Mouse (Mus musculus): ENCODE results near the gene 2410137M14Rik. TPM values are rescaled to one million over a fixed set of nuclear protein-coding genes. Genes with fewer than 3 reads are reported as not detected.
A peak's percentile ranks its signal among the peaks of the same experiment; 100 is the strongest.

The 2410137M14Rik gene
- polyA plus RNA-seq, 1 experiment from 2014 or later = not detected

DNA sequence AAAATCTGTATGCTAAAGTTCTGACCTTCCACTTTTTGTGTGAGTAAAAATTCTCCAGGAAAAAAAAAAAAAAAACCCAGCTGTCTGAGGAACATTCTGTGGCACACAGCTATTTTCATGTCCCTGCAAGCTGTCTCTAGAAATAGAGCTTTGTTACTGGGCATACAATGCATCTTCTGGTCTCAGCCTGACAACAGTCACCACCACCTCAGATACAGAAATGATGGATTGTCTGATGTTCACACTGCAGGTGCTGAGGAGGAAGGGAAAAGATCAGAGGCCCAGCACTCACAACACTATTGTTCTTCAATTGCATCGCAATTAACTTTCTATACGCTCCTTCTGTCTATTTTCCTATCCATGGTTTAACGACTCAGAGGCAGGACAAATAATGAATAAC lies 37.3 kb upstream of the 2410137M14Rik start:
- H3K27ac ChIP-seq (ENCODE audit: low read depth, low read length) = no peak overlapping the region
- H3K4me2 ChIP-seq (ENCODE audit: low read length) = no peak overlapping the region
- no peak overlapping the region for H3K9ac ChIP-seq (ENCODE audit: low read length)
- no peaks in the 10 kb centered on the region for H3K36me3 ChIP-seq (ENCODE audit: control insufficient read depth, insufficient read depth, low read length)
- no peak overlapping the region for H3K4me3 ChIP-seq (ENCODE audit: low read depth, low read length)
- 42% methylated on average over 3 of the region's 3 CpGs for WGBS
- H3K4me1 ChIP-seq (ENCODE audit: control insufficient read depth, insufficient read depth, low read length) = no peaks in the 10 kb centered on the region
- ATAC-seq (no peak), DNase-seq (ENCODE audit: low spot score) (no peak)
- H3K27me3 ChIP-seq (replicated peaks; ENCODE audit: control insufficient read depth, insufficient read depth, low read length) = no peaks in the 10 kb centered on the region
- no peaks in the 10 kb centered on the region for H3K9me3 ChIP-seq (replicated peaks; ENCODE audit: control insufficient read depth, low read length)

- H3K4me3 ChIP-seq (ENCODE audit: low read depth, low read length) = no peak overlapping the region
- ATAC-seq (no peak), DNase-seq (ENCODE audit: low spot score) (no peak)
- H3K36me3 ChIP-seq (ENCODE audit: control insufficient read depth, insufficient read depth, low read length) = peaks cover 1% of the 10 kb centered on the region; the same call in 1 of the 2 replicates
- no peak overlapping the region for H3K27ac ChIP-seq (ENCODE audit: low read depth, low read length)
- H3K4me2 ChIP-seq (ENCODE audit: low read length) = no peak overlapping the region
- H3K27me3 ChIP-seq (replicated peaks; ENCODE audit: control insufficient read depth, insufficient read depth, low read length) = no peaks in the 10 kb centered on the region
- no peaks in the 10 kb centered on the region for H3K4me1 ChIP-seq (ENCODE audit: control insufficient read depth, insufficient read depth, low read length)
- H3K9ac ChIP-seq (ENCODE audit: low read length) = no peak overlapping the region
- no peaks in the 10 kb centered on the region for H3K9me3 ChIP-seq (replicated peaks; ENCODE audit: control insufficient read depth, low read length)
Measured at GRCm38 (mm10) chr17:37016333-37016732, 35.3 kb upstream of the 2410137M14Rik start.

GRCm38 (mm10) chr17:37012141-37012540 lies 31.1 kb upstream of the 2410137M14Rik start:
- 80% methylated on average over 5 of the region's 5 CpGs for WGBS
- Histone ChIP-seq H3K27me3 (replicated peaks; ENCODE audit: control insufficient read depth, insufficient read depth, low read length) (no peaks in the 10 kb centered on the region), H3K9me3 (replicated peaks; ENCODE audit: control insufficient read depth, low read length) (no peaks in the 10 kb centered on the region), H3K36me3 (ENCODE audit: control insufficient read depth, insufficient read depth, low read length) (peaks cover 41% of the 10 kb centered on the region), H3K9ac (ENCODE audit: low read length) (no peak overlapping the region), H3K4me2 (ENCODE audit: low read length) (no peak overlapping the region), H3K4me3 (ENCODE audit: low read depth, low read length) (no peak overlapping the region), H3K4me1 (ENCODE audit: control insufficient read depth, insufficient read depth, low read length) (no peaks in the 10 kb centered on the region; the same call in 1 of the 2 replicates), H3K27ac (ENCODE audit: low read depth, low read length) (no peak overlapping the region)
- DNase-seq (ENCODE audit: low spot score) (no peak), ATAC-seq (no peak; the same call in 1 of the 2 replicates)

DNA sequence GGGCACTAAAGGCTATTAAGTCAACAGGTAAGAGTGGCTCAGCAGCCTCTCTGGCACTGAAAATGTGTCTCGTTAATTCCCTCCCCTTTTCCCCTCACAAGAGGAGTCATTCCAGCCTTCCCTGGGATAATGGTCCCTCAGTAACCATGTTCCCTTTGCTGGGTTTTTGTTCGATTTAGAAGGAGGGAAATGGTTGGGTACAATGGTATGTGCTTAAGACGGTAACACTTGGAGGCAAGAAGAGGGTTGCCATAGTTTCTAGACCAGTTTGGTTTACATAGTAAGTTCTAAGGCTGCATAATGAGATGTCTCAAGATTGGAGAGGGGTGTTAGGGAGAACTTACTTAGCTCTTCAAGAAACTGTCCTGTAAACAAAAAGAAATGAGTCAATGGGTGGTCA lies 30.7 kb upstream of the 2410137M14Rik start:
- ATAC-seq = no peak
- no peak overlapping the region for H3K4me3 ChIP-seq (ENCODE audit: low read depth, low read length)
- 65% methylated on average over 3 of the region's 3 CpGs for WGBS

GRCm38 (mm10) chr17:37009460-37010042 lies 28.5 kb upstream of the 2410137M14Rik start:
- Histone ChIP-seq H3K27ac (ENCODE audit: low read depth, low read length) (no peak overlapping the region), H3K4me3 (ENCODE audit: low read depth, low read length) (no peak overlapping the region), H3K9me3 (replicated peaks; ENCODE audit: control insufficient read depth, low read length) (no peaks in the 10 kb centered on the region), H3K4me1 (ENCODE audit: control insufficient read depth, insufficient read depth, low read length) (peaks cover 3% of the 10 kb centered on the region; the same call in 1 of the 2 replicates), H3K27me3 (replicated peaks; ENCODE audit: control insufficient read depth, insufficient read depth, low read length) (no peaks in the 10 kb centered on the region), H3K4me2 (ENCODE audit: low read length) (no peak overlapping the region), H3K9ac (ENCODE audit: low read length) (no peak overlapping the region), H3K36me3 (ENCODE audit: control insufficient read depth, insufficient read depth, low read length) (peaks cover 64% of the 10 kb centered on the region)
- 95% methylated on average over 17 of the region's 17 CpGs for WGBS
- DNase-seq (ENCODE audit: low spot score) = no peak
- ATAC-seq = no peak

More for the DNA sequence above, 30.7 kb upstream of the 2410137M14Rik start:
- peaks cover 46% of the 10 kb centered on the region for H3K36me3 ChIP-seq (ENCODE audit: control insufficient read depth, insufficient read depth, low read length)
- H3K27ac ChIP-seq (ENCODE audit: low read depth, low read length) = no peak overlapping the region
- H3K4me2 ChIP-seq (ENCODE audit: low read length) = no peak overlapping the region
- H3K9ac ChIP-seq (ENCODE audit: low read length) = no peak overlapping the region
- no peaks in the 10 kb centered on the region; the same call in 1 of the 2 replicates for H3K4me1 ChIP-seq (ENCODE audit: control insufficient read depth, insufficient read depth, low read length)
- no peak for DNase-seq (ENCODE audit: low spot score)
- no peaks in the 10 kb centered on the region for H3K27me3 ChIP-seq (replicated peaks; ENCODE audit: control insufficient read depth, insufficient read depth, low read length)
- H3K9me3 ChIP-seq (replicated peaks; ENCODE audit: control insufficient read depth, low read length) = no peaks in the 10 kb centered on the region

GRCm38 (mm10) chr17:37008161-37008560 lies 27.1 kb upstream of the 2410137M14Rik start:
- Histone ChIP-seq H3K36me3 (ENCODE audit: control insufficient read depth, insufficient read depth, low read length) (peaks cover 69% of the 10 kb centered on the region), H3K9me3 (replicated peaks; ENCODE audit: control insufficient read depth, low read length) (no peaks in the 10 kb centered on the region), H3K4me2 (ENCODE audit: low read length) (no peak overlapping the region), H3K27me3 (replicated peaks; ENCODE audit: control insufficient read depth, insufficient read depth, low read length) (no peaks in the 10 kb centered on the region), H3K27ac (ENCODE audit: low read depth, low read length) (no peak overlapping the region), H3K9ac (ENCODE audit: low read length) (no peak overlapping the region), H3K4me3 (ENCODE audit: low read depth, low read length) (no peak overlapping the region), H3K4me1 (ENCODE audit: control insufficient read depth, insufficient read depth, low read length) (peaks cover 8% of the 10 kb centered on the region)
- ATAC-seq (no peak), DNase-seq (ENCODE audit: low spot score) (no peak)
- WGBS = 96% methylated on average over 6 of the region's 6 CpGs

- Histone ChIP-seq H3K4me2 (ENCODE audit: low read length) (peak overlapping the region; percentile 61), H3K27ac (ENCODE audit: low read depth, low read length) (peak overlapping the region; percentile 95), H3K36me3 (ENCODE audit: control insufficient read depth, insufficient read depth, low read length) (peaks cover 40% of the 10 kb centered on the region), H3K9ac (ENCODE audit: low read length) (peak overlapping the region; percentile 98), H3K9me3 (replicated peaks; ENCODE audit: control insufficient read depth, low read length) (no peaks in the 10 kb centered on the region), H3K27me3 (replicated peaks; ENCODE audit: control insufficient read depth, insufficient read depth, low read length) (no peaks in the 10 kb centered on the region), H3K4me1 (ENCODE audit: control insufficient read depth, insufficient read depth, low read length) (peaks cover 8% of the 10 kb centered on the region), H3K4me3 (ENCODE audit: low read depth, low read length) (peak overlapping the region; percentile 85)
- ATAC-seq = peak; percentile 10; the same call in 1 of the 2 replicates
- WGBS = 19% methylated on average over 4 of the region's 4 CpGs
- peak; percentile 58 for DNase-seq (ENCODE audit: low spot score)
Measured at GRCm38 (mm10) chr17:37003366-37003765, 22.3 kb upstream of the 2410137M14Rik start.

DNA sequence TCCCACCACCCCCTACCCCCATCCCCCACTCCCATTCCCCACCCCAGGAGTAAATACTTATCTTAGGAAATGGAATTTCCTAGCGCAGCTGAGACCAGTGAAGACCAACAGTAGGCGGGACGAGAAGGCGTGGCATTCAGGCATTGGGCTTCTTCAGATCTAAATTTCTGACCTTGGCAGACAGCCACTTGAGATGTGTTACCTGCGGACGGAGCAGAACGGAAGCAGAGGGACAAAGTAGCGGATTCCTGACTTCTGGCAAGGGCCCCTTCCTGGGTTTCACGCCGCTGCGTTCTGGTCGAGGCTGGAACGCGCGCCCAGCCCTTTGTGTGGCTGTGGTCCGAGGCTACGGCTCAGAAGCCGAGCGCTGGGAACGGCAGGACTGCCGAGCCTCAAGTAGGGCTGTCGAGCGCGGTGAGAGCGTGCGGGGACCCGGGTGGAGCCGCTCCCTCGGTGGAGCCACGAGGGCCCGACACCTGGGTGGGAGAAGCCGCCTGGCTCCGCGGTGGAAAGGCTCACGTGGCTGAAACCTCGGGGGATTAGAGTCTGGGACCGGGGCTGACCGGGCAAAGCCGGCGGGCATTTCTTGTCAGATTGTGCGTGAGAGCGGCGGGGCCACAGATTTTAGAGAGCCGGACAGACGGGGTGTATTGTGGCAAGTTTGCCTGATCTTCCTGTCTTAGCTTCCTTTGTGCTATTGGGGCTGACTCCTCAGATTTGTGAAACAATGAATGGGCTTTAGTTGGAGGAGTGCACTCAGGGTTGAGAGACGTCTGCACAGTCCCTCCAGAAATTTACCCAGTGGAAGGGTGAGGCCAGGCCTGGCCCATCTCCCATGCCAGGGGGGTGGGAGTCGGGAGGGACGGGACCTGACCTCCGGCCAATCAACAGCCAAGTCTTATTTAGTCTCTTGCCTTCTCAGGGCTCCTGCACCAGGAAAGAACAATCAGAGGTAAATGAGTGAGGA lies 21.6 kb upstream of the 2410137M14Rik start:
- under 1% methylated on average over 49 of the region's 49 CpGs for WGBS

More for the DNA sequence above, 21.6 kb upstream of the 2410137M14Rik start:
- H3K4me3 ChIP-seq (ENCODE audit: low read depth, low read length) = peak overlapping the region; percentile 85
- peak overlapping the region; percentile 95 for H3K27ac ChIP-seq (ENCODE audit: low read depth, low read length)
- peaks cover 8% of the 10 kb centered on the region for H3K4me1 ChIP-seq (ENCODE audit: control insufficient read depth, insufficient read depth, low read length)
- H3K9me3 ChIP-seq (replicated peaks; ENCODE audit: control insufficient read depth, low read length) = no peaks in the 10 kb centered on the region
- ATAC-seq (peak; percentile 90), DNase-seq (ENCODE audit: low spot score) (peak; percentile 93)
- H3K9ac ChIP-seq (ENCODE audit: low read length) = peak overlapping the region; percentile 98
- peaks cover 33% of the 10 kb centered on the region for H3K36me3 ChIP-seq (ENCODE audit: control insufficient read depth, insufficient read depth, low read length)
- H3K27me3 ChIP-seq (replicated peaks; ENCODE audit: control insufficient read depth, insufficient read depth, low read length) = no peaks in the 10 kb centered on the region
- peak overlapping the region; percentile 61 for H3K4me2 ChIP-seq (ENCODE audit: low read length)

All from forebrain, embryonic 14.5 days (tissue).